Mouse (Mus musculus) liver, embryonic 16.5 days (tissue): ENCODE data around the gene Ndufaf7. TPM values are rescaled to one million over a fixed set of nuclear protein-coding genes. Genes with fewer than 3 reads are reported as not detected.

Experiments used
- ATAC-seq: fragments of 200-750 bp; cut with Nextera tagmentation; 2 replicates; pipeline ENCODE4 v1.8.0; 2017; ENCODE audit warnings: low read depth, mild to moderate bottlenecking, moderate number of reproducible peaks, moderate library complexity
- H3K27ac ChIP-seq: fragments of 300-500 bp; sonication (generic); 2 replicates; pipeline ENCODE4 v1.5.1; 2014; ENCODE audit warnings: mild to moderate bottlenecking, low read length
- H3K27me3 ChIP-seq: fragments of 300-500 bp; sonication (generic); 2 replicates; pipeline ENCODE4 v1.6.1; 2014; ENCODE audit warnings: low read depth, low read length, mixed read lengths; ENCODE audit not compliant: control insufficient read depth, insufficient read depth
- H3K36me3 ChIP-seq: fragments of 300-500 bp; sonication (generic); 2 replicates; pipeline ENCODE4 v1.6.1; 2014; ENCODE audit warnings: mild to moderate bottlenecking; ENCODE audit not compliant: control insufficient read depth, insufficient read depth
- H3K4me1 ChIP-seq: fragments of 300-500 bp; sonication (generic); 2 replicates; pipeline ENCODE4 v1.6.1; 2014; ENCODE audit warnings: low read depth, low read length, mixed read lengths; ENCODE audit not compliant: control insufficient read depth
- H3K4me2 ChIP-seq: fragments of 300-500 bp; sonication (generic); 2 replicates; pipeline ENCODE4 v1.6.1; 2014; ENCODE audit warnings: low read depth, low read length, mixed read lengths
- H3K4me3 ChIP-seq: fragments of 300-500 bp; sonication (generic); 2 replicates; pipeline ENCODE4 v1.5.1; 2014; ENCODE audit warnings: low read depth, mild to moderate bottlenecking, low read length
- H3K9ac ChIP-seq: fragments of 300-500 bp; sonication (generic); 2 replicates; pipeline ENCODE4 v1.6.1; 2014; ENCODE audit warnings: low read depth, low read length
- H3K9me3 ChIP-seq: fragments of 300-500 bp; sonication (generic); replicated peaks from 2 replicates; pipeline ENCODE4 v1.6.1; 2016; ENCODE audit warnings: low read length; ENCODE audit not compliant: control insufficient read depth
- WGBS: fragments of 180-500 bp; shearing (Covaris S2); extraction: QIAGEN DNeasy Blood & Tissue Kit; methylation state at CpG from one replicate; pipeline ENCODE4 v1.1.7; 2014; ENCODE audit not compliant: insufficient replicate concordance; 5-methylcytosine and 5-hydroxymethylcytosine counted together
- polyA plus RNA-seq: library from polyadenylated mRNA; unstranded; fragments of >200 nt; fragmentation: Nextera tagmentation; extraction: Ambion mirVana; gene quantifications from 2 replicates; pipeline ENCODE4 v1.2.1, GENCODE M21; 2015

Gene Ndufaf7
- polyA plus RNA-seq, 1 experiment from 2014 or later, result 22.7 TPM

GRCm38 (mm10) chr17:78912861-78913281, 24.1 kb upstream of the Ndufaf7 start:
- ATAC-seq, result 0 out of 2 replicates have a peak, but pooled peaks have one; percentile 14
- Histone ChIP-seq H3K4me3 (peak overlapping the region; percentile 56), H3K9ac (peak overlapping the region; percentile 40), H3K36me3 (no peaks in the 10 kb centered on the region), H3K4me2 (peak overlapping the region; percentile 64), H3K9me3 (no peaks in the 10 kb centered on the region), H3K27me3 (no peaks in the 10 kb centered on the region), H3K4me1 (peaks cover 20% of the 10 kb centered on the region), H3K27ac (no peak overlapping the region)
- WGBS, result 17% methylated on average over 6 of the region's 6 CpGs

GRCm38 (mm10) chr17:78913921-78914320, 23.0 kb upstream of the Ndufaf7 start:
- Histone ChIP-seq H3K4me1 (peaks cover 20% of the 10 kb centered on the region), H3K4me2 (no peak overlapping the region)
- 60% methylated on average over 3 of the region's 3 CpGs for WGBS

GRCm38 (mm10) chr17:78915772-78916171, 21.2 kb upstream of the Ndufaf7 start:
- WGBS, result 48% methylated on average over 6 of the region's 6 CpGs
- H3K4me3 ChIP-seq, result peak overlapping the region; percentile 88

More at GRCm38 (mm10) chr17:78913921-78914320, 23.0 kb upstream of the Ndufaf7 start:
- ATAC-seq, result no peak
- H3K4me3 ChIP-seq, result no peak overlapping the region
- no peaks in the 10 kb centered on the region for H3K9me3 ChIP-seq
- H3K9ac ChIP-seq, result no peak overlapping the region
- no peaks in the 10 kb centered on the region for H3K27me3 ChIP-seq
- H3K36me3 ChIP-seq, result peaks cover 3% of the 10 kb centered on the region; the same call in 1 of the 2 replicates
- no peak overlapping the region for H3K27ac ChIP-seq

GRCm38 (mm10) chr17:78916369-78916813, 20.5 kb upstream of the Ndufaf7 start, which contains the start of gene Cebpzos:
Gene Cebpzos, plus strand, starts transcription at chr17:78916500.
- 0% methylated on average over 37 of the region's 37 CpGs for WGBS
- H3K4me1 ChIP-seq, result peaks cover 20% of the 10 kb centered on the region
- H3K27ac ChIP-seq, result peak within 1 kb of the TSS; percentile 85
- peak within 1 kb of the TSS; percentile 88 for H3K4me3 ChIP-seq
- H3K9ac ChIP-seq, result peak within 1 kb of the TSS; percentile 85
- H3K36me3 ChIP-seq, result peaks cover 14% of the 10 kb centered on the region
- H3K9me3 ChIP-seq, result no peaks in the 10 kb centered on the region
- peak; percentile 91 for ATAC-seq
- H3K27me3 ChIP-seq, result no peaks in the 10 kb centered on the region
- H3K4me2 ChIP-seq, result peak within 1 kb of the TSS; percentile 81

More at GRCm38 (mm10) chr17:78915772-78916171, 21.2 kb upstream of the Ndufaf7 start:
- peak overlapping the region; percentile 81 for H3K4me2 ChIP-seq
- no peaks in the 10 kb centered on the region for H3K27me3 ChIP-seq
- H3K9me3 ChIP-seq, result no peaks in the 10 kb centered on the region
- H3K27ac ChIP-seq, result peak overlapping the region; percentile 85
- no peak for ATAC-seq
- peaks cover 20% of the 10 kb centered on the region for H3K4me1 ChIP-seq
- peaks cover 10% of the 10 kb centered on the region for H3K36me3 ChIP-seq
- peak overlapping the region; percentile 85 for H3K9ac ChIP-seq

- no peak for ATAC-seq
- peak overlapping the region; percentile 85 for H3K27ac ChIP-seq
- H3K4me1 ChIP-seq, result peaks cover 20% of the 10 kb centered on the region
- H3K27me3 ChIP-seq, result no peaks in the 10 kb centered on the region
- H3K9me3 ChIP-seq, result no peaks in the 10 kb centered on the region
- peak overlapping the region; percentile 85 for H3K9ac ChIP-seq
- 2% methylated on average over 11 of the region's 11 CpGs for WGBS
- peak overlapping the region; percentile 88 for H3K4me3 ChIP-seq
- H3K4me2 ChIP-seq, result peak overlapping the region; percentile 81
- H3K36me3 ChIP-seq, result peaks cover 19% of the 10 kb centered on the region
Observed at GRCm38 (mm10) chr17:78916899-78917298, 20.0 kb upstream of the Ndufaf7 start.

GRCm38 (mm10) chr17:78917696-78918095, 19.2 kb upstream of the Ndufaf7 start:
- Histone ChIP-seq H3K4me3 (no peak overlapping the region), H3K27me3 (no peaks in the 10 kb centered on the region), H3K9ac (no peak overlapping the region), H3K36me3 (peaks cover 24% of the 10 kb centered on the region), H3K4me1 (peaks cover 20% of the 10 kb centered on the region), H3K4me2 (peak overlapping the region; percentile 81; the same call in 1 of the 2 replicates), H3K27ac (no peak overlapping the region), H3K9me3 (no peaks in the 10 kb centered on the region)
- WGBS, result 52% methylated on average over 6 of the region's 6 CpGs
- no peak for ATAC-seq

GRCm38 (mm10) chr17:78935857-78936256, 1.1 kb upstream of the Ndufaf7 start:
- H3K4me1 ChIP-seq, result peaks cover 8% of the 10 kb centered on the region
- H3K36me3 ChIP-seq, result peaks cover 24% of the 10 kb centered on the region
- no peaks in the 10 kb centered on the region for H3K9me3 ChIP-seq
- H3K9ac ChIP-seq, result peak overlapping the region; percentile 78
- 25% methylated on average over 2 of the region's 2 CpGs for WGBS
- H3K27me3 ChIP-seq, result no peaks in the 10 kb centered on the region
- ATAC-seq, result no peak
- peak overlapping the region; percentile 91 for H3K4me2 ChIP-seq
- H3K27ac ChIP-seq, result no peak overlapping the region
- peak overlapping the region; percentile 95 for H3K4me3 ChIP-seq

GRCm38 (mm10) chr17:78937229-78937853, 405 bp downstream of the Ndufaf7 start:
- Histone ChIP-seq H3K36me3 (peaks cover 14% of the 10 kb centered on the region), H3K27ac (peak overlapping the region; percentile 31; the same call in 1 of the 2 replicates), H3K4me2 (peak overlapping the region; percentile 91), H3K9me3 (no peaks in the 10 kb centered on the region), H3K4me1 (peaks cover 8% of the 10 kb centered on the region), H3K27me3 (no peaks in the 10 kb centered on the region), H3K9ac (peak overlapping the region; percentile 78), H3K4me3 (peak overlapping the region; percentile 95)
- WGBS, result 6% methylated on average over 26 of the region's 26 CpGs
- ATAC-seq, result peak; percentile 14

- Histone ChIP-seq H3K36me3 (peaks cover 10% of the 10 kb centered on the region), H3K27ac (no peak overlapping the region), H3K9me3 (no peaks in the 10 kb centered on the region), H3K4me2 (no peak overlapping the region), H3K27me3 (no peaks in the 10 kb centered on the region), H3K4me1 (peaks cover 8% of the 10 kb centered on the region), H3K4me3 (no peak overlapping the region), H3K9ac (no peak overlapping the region)
- ATAC-seq, result no peak
- 73% methylated on average over 4 of the region's 4 CpGs for WGBS
Observed at GRCm38 (mm10) chr17:78938927-78939326, 2.0 kb downstream of the Ndufaf7 start.
